Mouse (Mus musculus): ENCODE data around the gene Rab21. TPM values are rescaled to one million over a fixed set of nuclear protein-coding genes. Genes with fewer than 3 reads are reported as not detected.

Gene Rab21
- polyA plus RNA-seq, 1 experiment from 2014 or later, result 18.6 TPM

GRCm38 (mm10) chr10:115355016-115355415, 39.6 kb upstream of the Rab21 start:
- WGBS, result 87% methylated on average over 6 of the region's 6 CpGs
- Histone ChIP-seq H3K36me3 (ENCODE audit: control insufficient read depth, insufficient read depth, low read length) (peaks cover 11% of the 10 kb centered on the region; the same call in 1 of the 2 replicates), H3K27ac (replicated peaks in 1 of 2; ENCODE audit: control insufficient read depth in 1 of 2, insufficient read depth in 1 of 2, low read depth in 2 of 2, low read length in 2 of 2) (no peak overlapping the region), H3K9me3 (ENCODE audit: control insufficient read depth, low read length) (no peaks in the 10 kb centered on the region), H3K4me3 (ENCODE audit: control insufficient read depth in 1 of 2, insufficient read depth in 1 of 2, low read depth in 1 of 2, low read length in 2 of 2) (no peak overlapping the region), H3K9ac (ENCODE audit: low read length) (no peak overlapping the region), H3K4me1 (ENCODE audit: control insufficient read depth in 2 of 2, insufficient read depth in 2 of 2, low read length in 2 of 2) (no peaks in the 10 kb centered on the region), H3K27me3 (ENCODE audit: control insufficient read depth, insufficient read depth, low read length) (no peaks in the 10 kb centered on the region), H3K4me2 (ENCODE audit: low read length) (no peak overlapping the region)
- ATAC-seq (ENCODE audit: insufficient number of reproducible peaks, insufficient read depth, low FRiP score, low read depth), result no peak

GRCm38 (mm10) chr10:115354553-115354952, 39.2 kb upstream of the Rab21 start:
- ATAC-seq (ENCODE audit: insufficient number of reproducible peaks, insufficient read depth, low FRiP score, low read depth), result no peak
- Histone ChIP-seq H3K9ac (ENCODE audit: low read length) (no peak overlapping the region), H3K4me3 (ENCODE audit: control insufficient read depth in 1 of 2, insufficient read depth in 1 of 2, low read depth in 1 of 2, low read length in 2 of 2) (no peak overlapping the region), H3K4me1 (ENCODE audit: control insufficient read depth in 2 of 2, insufficient read depth in 2 of 2, low read length in 2 of 2) (no peaks in the 10 kb centered on the region), H3K36me3 (ENCODE audit: control insufficient read depth, insufficient read depth, low read length) (peaks cover 11% of the 10 kb centered on the region; the same call in 1 of the 2 replicates), H3K27me3 (ENCODE audit: control insufficient read depth, insufficient read depth, low read length) (no peaks in the 10 kb centered on the region), H3K27ac (replicated peaks in 1 of 2; ENCODE audit: control insufficient read depth in 1 of 2, insufficient read depth in 1 of 2, low read depth in 2 of 2, low read length in 2 of 2) (no peak overlapping the region), H3K4me2 (ENCODE audit: low read length) (no peak overlapping the region), H3K9me3 (ENCODE audit: control insufficient read depth, low read length) (no peaks in the 10 kb centered on the region)
- WGBS, result 56% methylated on average over 6 of the region's 6 CpGs

- 75% methylated on average over 2 of the region's 2 CpGs for WGBS
- peaks cover 6% of the 10 kb centered on the region; the same call in 1 of the 2 replicates for H3K36me3 ChIP-seq (ENCODE audit: control insufficient read depth, insufficient read depth, low read length)
- H3K4me1 ChIP-seq (ENCODE audit: control insufficient read depth in 2 of 2, insufficient read depth in 2 of 2, low read length in 2 of 2), result no peaks in the 10 kb centered on the region
- H3K4me2 ChIP-seq (ENCODE audit: low read length), result no peak overlapping the region
- no peak overlapping the region for H3K4me3 ChIP-seq (ENCODE audit: control insufficient read depth in 1 of 2, insufficient read depth in 1 of 2, low read depth in 1 of 2, low read length in 2 of 2)
- H3K27ac ChIP-seq (replicated peaks in 1 of 2; ENCODE audit: control insufficient read depth in 1 of 2, insufficient read depth in 1 of 2, low read depth in 2 of 2, low read length in 2 of 2), result no peak overlapping the region
- no peaks in the 10 kb centered on the region for H3K9me3 ChIP-seq (ENCODE audit: control insufficient read depth, low read length)
- ATAC-seq (ENCODE audit: insufficient number of reproducible peaks, insufficient read depth, low FRiP score, low read depth), result no peak
- H3K9ac ChIP-seq (ENCODE audit: low read length), result no peak overlapping the region
- no peaks in the 10 kb centered on the region for H3K27me3 ChIP-seq (ENCODE audit: control insufficient read depth, insufficient read depth, low read length)
Measured at GRCm38 (mm10) chr10:115350810-115351397, 35.5 kb upstream of the Rab21 start.

GRCm38 (mm10) chr10:115349509-115349908, 34.1 kb upstream of the Rab21 start:
- Histone ChIP-seq H3K9me3 (ENCODE audit: control insufficient read depth, low read length) (no peaks in the 10 kb centered on the region), H3K4me3 (ENCODE audit: control insufficient read depth in 1 of 2, insufficient read depth in 1 of 2, low read depth in 1 of 2, low read length in 2 of 2) (no peak overlapping the region), H3K27ac (replicated peaks in 1 of 2; ENCODE audit: control insufficient read depth in 1 of 2, insufficient read depth in 1 of 2, low read depth in 2 of 2, low read length in 2 of 2) (no peak overlapping the region), H3K36me3 (ENCODE audit: control insufficient read depth, insufficient read depth, low read length) (peaks cover 15% of the 10 kb centered on the region), H3K4me2 (ENCODE audit: low read length) (no peak overlapping the region), H3K9ac (ENCODE audit: low read length) (no peak overlapping the region), H3K4me1 (ENCODE audit: control insufficient read depth in 2 of 2, insufficient read depth in 2 of 2, low read length in 2 of 2) (no peaks in the 10 kb centered on the region), H3K27me3 (ENCODE audit: control insufficient read depth, insufficient read depth, low read length) (no peaks in the 10 kb centered on the region)
- no peak for ATAC-seq (ENCODE audit: insufficient number of reproducible peaks, insufficient read depth, low FRiP score, low read depth)
- 82% methylated on average over 7 of the region's 7 CpGs for WGBS

GRCm38 (mm10) chr10:115349029-115349428, 33.6 kb upstream of the Rab21 start:
- Histone ChIP-seq H3K27me3 (ENCODE audit: control insufficient read depth, insufficient read depth, low read length) (no peaks in the 10 kb centered on the region), H3K9me3 (ENCODE audit: control insufficient read depth, low read length) (no peaks in the 10 kb centered on the region), H3K9ac (ENCODE audit: low read length) (no peak overlapping the region), H3K27ac (replicated peaks in 1 of 2; ENCODE audit: control insufficient read depth in 1 of 2, insufficient read depth in 1 of 2, low read depth in 2 of 2, low read length in 2 of 2) (no peak overlapping the region), H3K36me3 (ENCODE audit: control insufficient read depth, insufficient read depth, low read length) (peaks cover 15% of the 10 kb centered on the region), H3K4me1 (ENCODE audit: control insufficient read depth in 2 of 2, insufficient read depth in 2 of 2, low read length in 2 of 2) (no peaks in the 10 kb centered on the region), H3K4me3 (ENCODE audit: control insufficient read depth in 1 of 2, insufficient read depth in 1 of 2, low read depth in 1 of 2, low read length in 2 of 2) (no peak overlapping the region), H3K4me2 (ENCODE audit: low read length) (no peak overlapping the region)
- no peak for ATAC-seq (ENCODE audit: insufficient number of reproducible peaks, insufficient read depth, low FRiP score, low read depth)
- WGBS, result 82% methylated on average over 10 of the region's 10 CpGs

- WGBS, result 79% methylated on average over 6 of the region's 6 CpGs
- Histone ChIP-seq H3K27ac (replicated peaks in 1 of 2; ENCODE audit: control insufficient read depth in 1 of 2, insufficient read depth in 1 of 2, low read depth in 2 of 2, low read length in 2 of 2) (no peak overlapping the region), H3K4me1 (ENCODE audit: control insufficient read depth in 2 of 2, insufficient read depth in 2 of 2, low read length in 2 of 2) (no peaks in the 10 kb centered on the region), H3K9me3 (ENCODE audit: control insufficient read depth, low read length) (no peaks in the 10 kb centered on the region), H3K4me2 (ENCODE audit: low read length) (no peak overlapping the region), H3K9ac (ENCODE audit: low read length) (no peak overlapping the region), H3K27me3 (ENCODE audit: control insufficient read depth, insufficient read depth, low read length) (no peaks in the 10 kb centered on the region), H3K4me3 (ENCODE audit: control insufficient read depth in 1 of 2, insufficient read depth in 1 of 2, low read depth in 1 of 2, low read length in 2 of 2) (no peak overlapping the region), H3K36me3 (ENCODE audit: control insufficient read depth, insufficient read depth, low read length) (peaks cover 22% of the 10 kb centered on the region)
- ATAC-seq (ENCODE audit: insufficient number of reproducible peaks, insufficient read depth, low FRiP score, low read depth), result no peak
Measured at GRCm38 (mm10) chr10:115348131-115348530, 32.7 kb upstream of the Rab21 start.

GRCm38 (mm10) chr10:115346444-115346843, 31.1 kb upstream of the Rab21 start:
- Histone ChIP-seq H3K9ac (ENCODE audit: low read length) (no peak overlapping the region), H3K4me3 (ENCODE audit: control insufficient read depth in 1 of 2, insufficient read depth in 1 of 2, low read depth in 1 of 2, low read length in 2 of 2) (no peak overlapping the region), H3K27ac (replicated peaks in 1 of 2; ENCODE audit: control insufficient read depth in 1 of 2, insufficient read depth in 1 of 2, low read depth in 2 of 2, low read length in 2 of 2) (no peak overlapping the region), H3K27me3 (ENCODE audit: control insufficient read depth, insufficient read depth, low read length) (no peaks in the 10 kb centered on the region), H3K36me3 (ENCODE audit: control insufficient read depth, insufficient read depth, low read length) (peaks cover 34% of the 10 kb centered on the region), H3K4me1 (ENCODE audit: control insufficient read depth in 2 of 2, insufficient read depth in 2 of 2, low read length in 2 of 2) (no peaks in the 10 kb centered on the region), H3K4me2 (ENCODE audit: low read length) (no peak overlapping the region), H3K9me3 (ENCODE audit: control insufficient read depth, low read length) (no peaks in the 10 kb centered on the region)
- no peak for ATAC-seq (ENCODE audit: insufficient number of reproducible peaks, insufficient read depth, low FRiP score, low read depth)

GRCm38 (mm10) chr10:115342771-115343425, 27.5 kb upstream of the Rab21 start:
- Histone ChIP-seq H3K4me1 (ENCODE audit: control insufficient read depth in 2 of 2, insufficient read depth in 2 of 2, low read length in 2 of 2) (no peaks in the 10 kb centered on the region), H3K4me3 (ENCODE audit: control insufficient read depth in 1 of 2, insufficient read depth in 1 of 2, low read depth in 1 of 2, low read length in 2 of 2) (no peak overlapping the region), H3K9me3 (ENCODE audit: control insufficient read depth, low read length) (no peaks in the 10 kb centered on the region), H3K27me3 (ENCODE audit: control insufficient read depth, insufficient read depth, low read length) (no peaks in the 10 kb centered on the region), H3K9ac (ENCODE audit: low read length) (no peak overlapping the region), H3K27ac (replicated peaks in 1 of 2; ENCODE audit: control insufficient read depth in 1 of 2, insufficient read depth in 1 of 2, low read depth in 2 of 2, low read length in 2 of 2) (no peak overlapping the region), H3K4me2 (ENCODE audit: low read length) (no peak overlapping the region), H3K36me3 (ENCODE audit: control insufficient read depth, insufficient read depth, low read length) (peaks cover 43% of the 10 kb centered on the region)
- WGBS, result 90% methylated on average over 4 of the region's 4 CpGs
- ATAC-seq (ENCODE audit: insufficient number of reproducible peaks, insufficient read depth, low FRiP score, low read depth), result no peak

Measured in heart, embryonic 14.5 days (tissue).